Mouse (Mus musculus) brain, adult 10 weeks (tissue): ENCODE data around the gene Rarres2. TPM values are rescaled to one million over a fixed set of nuclear protein-coding genes. Genes with fewer than 3 reads are reported as not detected.

Experiments
- polyA plus RNA-seq: library from polyadenylated mRNA; stranded (reverse); fragments of 350-450 nt; fragmentation: Illumina TruSeq; extraction: RNeasy Lipid Tissue Mini Kit (QIAGEN cat#74804); gene quantifications from one replicate; pipeline ENCODE4 v1.2.3, GENCODE M21; 2015; ENCODE audit warnings: low read depth, low replicate concordance

The Rarres2 gene
- 35.5 TPM for polyA plus RNA-seq

DNA sequence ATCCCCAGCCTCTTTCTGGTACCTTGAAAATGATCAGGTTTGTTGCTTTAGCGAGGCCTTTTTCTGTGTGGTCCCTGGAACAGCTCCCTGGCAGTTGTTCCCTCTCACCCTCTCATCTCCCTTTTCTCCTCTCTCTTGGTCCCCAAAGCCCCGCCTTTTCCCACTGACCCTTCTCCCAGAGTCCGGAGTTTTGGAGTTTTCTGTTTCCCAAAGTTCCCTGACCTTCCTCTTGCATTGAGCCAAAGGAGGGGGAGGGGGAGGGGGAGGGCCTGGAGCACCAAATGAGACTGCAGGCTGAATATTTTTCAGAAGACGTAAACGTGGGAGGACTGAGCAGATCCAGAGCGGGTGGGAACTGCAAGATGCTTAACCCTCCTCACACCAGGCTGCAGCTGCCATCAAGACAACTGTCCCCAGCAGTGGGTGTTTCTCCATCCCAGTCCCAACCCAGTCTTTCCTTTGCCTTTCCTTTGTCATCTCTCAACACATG is at the start of gene Rarres2:
TSS of gene Rarres2 (minus strand) at position 218 of the 490 bp plus-strand sequence.

DNA sequence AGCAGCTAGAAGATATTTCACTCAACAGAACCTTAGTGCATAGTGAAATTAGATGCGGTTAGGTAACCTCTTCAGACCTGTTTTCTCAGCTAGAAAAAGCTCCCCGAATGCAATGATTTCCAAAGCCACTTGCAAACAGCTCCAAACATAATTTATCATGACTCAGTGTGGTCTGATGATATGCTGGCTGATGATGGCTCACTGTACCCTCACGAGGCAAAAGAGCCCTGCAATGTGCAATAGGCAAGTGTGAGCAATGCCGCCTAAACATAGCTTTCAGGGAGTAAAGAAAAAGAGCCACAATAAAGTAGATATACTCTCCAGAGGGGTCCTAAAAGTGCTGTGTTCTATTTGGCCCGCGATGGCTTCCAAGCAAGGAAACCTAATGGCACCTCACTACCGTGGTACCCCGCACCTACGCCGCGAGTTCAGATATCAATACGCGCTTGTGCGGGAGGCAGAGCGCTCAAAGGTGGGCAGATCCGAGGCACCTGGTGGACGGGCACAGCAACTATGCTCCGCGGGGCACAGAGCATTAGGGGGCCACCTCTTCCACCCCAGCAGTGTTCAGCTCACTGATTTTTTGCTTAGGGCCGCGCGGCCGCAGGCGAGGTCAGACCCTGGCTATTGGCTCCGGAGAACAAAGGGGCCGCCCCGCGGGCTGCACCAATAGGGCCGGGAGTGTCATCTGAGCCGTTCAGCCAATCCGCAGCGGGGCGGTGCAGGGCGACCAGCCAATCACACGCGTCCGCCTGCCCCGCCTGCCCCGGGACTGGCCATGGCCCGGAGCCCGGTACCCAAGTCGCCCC is 28.9 kb upstream of the Rarres2 start, which contains the start of gene Zfp775:
TSS of gene Zfp775 (plus strand) at position 793 of the 809 bp plus-strand sequence.

DNA sequence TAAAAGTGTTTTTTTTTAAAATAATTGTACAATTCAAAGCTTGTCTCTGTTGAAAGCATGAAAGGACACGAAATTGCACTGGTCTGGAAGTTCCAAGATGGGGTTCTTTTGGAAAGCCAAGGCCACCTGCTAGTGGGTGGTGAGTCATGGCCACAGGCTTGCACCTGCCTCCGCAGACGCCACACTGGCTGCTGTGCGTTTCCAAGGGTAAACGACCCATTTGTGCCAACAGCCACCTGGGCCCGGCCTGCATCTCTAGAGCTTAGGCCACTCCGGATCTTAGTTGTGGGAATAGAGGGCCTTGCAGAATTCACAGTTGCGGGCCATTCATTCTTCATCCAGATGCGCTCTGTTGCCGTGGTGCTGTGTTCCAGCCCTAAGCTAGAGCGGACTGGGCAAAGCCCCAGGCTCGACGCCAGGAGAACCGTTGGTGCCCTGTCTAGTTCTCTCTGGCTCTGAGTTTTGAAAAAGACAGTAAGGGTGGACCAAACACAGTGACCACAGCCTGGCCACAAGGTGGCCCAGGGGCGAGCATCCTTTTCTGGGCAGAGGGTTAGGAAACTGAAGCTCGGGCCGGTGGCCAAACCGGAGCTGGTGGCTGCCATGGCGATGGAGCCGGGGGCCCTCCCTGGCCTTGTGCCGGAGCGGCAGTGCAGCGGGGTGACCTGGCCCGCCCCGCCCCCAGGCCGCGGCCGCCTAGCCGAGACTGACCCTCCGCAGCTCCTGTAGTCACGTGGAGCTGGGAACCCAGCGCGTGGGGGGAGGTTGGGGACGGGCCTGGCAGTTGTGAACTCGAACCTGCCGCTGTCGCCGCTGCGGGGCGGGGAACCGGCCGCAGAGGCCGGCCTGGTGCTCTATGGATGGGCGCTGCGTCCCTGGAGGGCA is 20.8 kb upstream of the Rarres2 start, which contains the start of the genes Repin1 and Gm44965:
TSS of gene Repin1 (plus strand) at position 726 of the 885 bp plus-strand sequence.
TSS of gene Gm44965 (plus strand) at position 784 of the 885 bp plus-strand sequence.

GRCm38 (mm10) chr6:48589194-48589750 is 16.7 kb upstream of the Rarres2 start, which contains the start of gene Gm45021:
TSS of gene Gm45021 (plus strand) at chr6:48589610.

DNA sequence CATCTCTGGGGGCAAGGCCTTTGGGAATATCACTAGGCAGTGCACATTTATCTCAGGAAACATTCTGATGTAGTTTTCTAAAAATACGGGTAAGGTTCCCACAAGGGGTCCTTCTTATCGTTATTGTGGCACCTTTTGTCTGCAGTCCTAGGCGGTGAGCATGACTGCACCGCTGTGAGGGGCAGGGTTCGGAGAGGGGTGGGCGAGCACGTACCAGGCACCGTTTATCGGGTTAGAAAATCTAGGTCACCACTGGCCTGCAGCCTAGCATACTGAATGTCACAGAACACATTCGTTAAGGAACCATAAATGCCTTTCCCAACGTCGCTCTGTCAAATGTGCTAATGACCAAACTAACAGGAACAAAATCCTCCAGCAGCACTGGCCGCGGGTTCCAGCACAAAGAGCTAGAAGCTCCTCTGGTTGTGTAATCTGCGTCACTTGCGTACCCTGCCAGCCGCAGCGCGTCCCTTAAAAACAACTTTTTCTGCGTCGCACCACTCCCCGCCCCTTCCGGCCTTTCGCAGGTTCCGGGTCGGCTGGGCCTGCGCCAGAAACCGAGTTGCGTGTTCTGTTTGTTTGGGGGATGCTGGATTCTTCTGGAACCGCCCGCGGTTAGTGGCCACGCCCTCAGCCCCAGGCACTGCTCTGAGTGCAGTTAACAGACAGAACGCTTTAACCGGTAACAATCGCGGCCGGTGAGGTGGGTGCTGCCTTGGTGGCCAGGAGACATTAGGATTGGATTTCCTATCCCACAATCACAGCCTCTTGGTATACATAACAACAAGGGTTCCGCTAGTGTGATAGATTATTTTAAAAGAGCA is 18.1 kb downstream of the Rarres2 start, which contains the start of gene Lrrc61:
TSS of gene Lrrc61 (plus strand) at position 517 of the 824 bp plus-strand sequence.

GRCm38 (mm10) chr6:48537105-48537954 is 35.3 kb downstream of the Rarres2 start, which contains the start of gene Atp6v0e2:
TSS of gene Atp6v0e2 (plus strand) at chr6:48537615.

Other genes starting within 250 kb of the Rarres2 start
- 24.2 TPM for gene Krba1, start 177.2 kb downstream of the Rarres2 start, polyA plus RNA-seq
- 26.2 TPM for gene Zfp467, start 127.0 kb downstream of the Rarres2 start, polyA plus RNA-seq
- gene Sspo, start 124.6 kb downstream of the Rarres2 start, polyA plus RNA-seq: 2.0 TPM
- 496 TPM for gene Atp6v0e2, start 35.2 kb downstream of the Rarres2 start, polyA plus RNA-seq
- gene Lrrc61, start 18.0 kb downstream of the Rarres2 start, polyA plus RNA-seq: 29.1 TPM
- gene Gm45021, start 16.8 kb upstream of the Rarres2 start, polyA plus RNA-seq: not detected
- gene Repin1, start 21.1 kb upstream of the Rarres2 start, polyA plus RNA-seq: 33.0 TPM
- not detected for gene Gm44965, start 21.2 kb upstream of the Rarres2 start, polyA plus RNA-seq
- gene Zfp775, start 29.3 kb upstream of the Rarres2 start, polyA plus RNA-seq: 5.2 TPM
- gene AI854703, start 54.0 kb upstream of the Rarres2 start, polyA plus RNA-seq: 20.7 TPM
- 1.4 TPM for gene Gimap8, start 74.4 kb upstream of the Rarres2 start, polyA plus RNA-seq
- gene Gimap9, start 103.3 kb upstream of the Rarres2 start, polyA plus RNA-seq: 1.00 TPM
- gene Gimap4, start 111.8 kb upstream of the Rarres2 start, polyA plus RNA-seq: 0.89 TPM
- gene Gimap6, start 135.4 kb upstream of the Rarres2 start, polyA plus RNA-seq: 6.6 TPM
- not detected for gene Gm28053, start 145.8 kb upstream of the Rarres2 start, polyA plus RNA-seq
- gene Gimap7, start 145.8 kb upstream of the Rarres2 start, polyA plus RNA-seq: not detected
- gene Gimap1, start 166.3 kb upstream of the Rarres2 start, polyA plus RNA-seq: 1.9 TPM
- 0.22 TPM for gene Gimap5, start 173.4 kb upstream of the Rarres2 start, polyA plus RNA-seq
- gene Gimap3, start 198.1 kb upstream of the Rarres2 start, polyA plus RNA-seq: 0.30 TPM